Mouse (Mus musculus): ENCODE results near the gene Cdkal1. TPM values are rescaled to one million over a fixed set of nuclear protein-coding genes. Genes with fewer than 3 reads are reported as not detected.

Cdkal1 gene
- polyA plus RNA-seq, 1 experiment from 2014 or later: 15.1 TPM

DNA sequence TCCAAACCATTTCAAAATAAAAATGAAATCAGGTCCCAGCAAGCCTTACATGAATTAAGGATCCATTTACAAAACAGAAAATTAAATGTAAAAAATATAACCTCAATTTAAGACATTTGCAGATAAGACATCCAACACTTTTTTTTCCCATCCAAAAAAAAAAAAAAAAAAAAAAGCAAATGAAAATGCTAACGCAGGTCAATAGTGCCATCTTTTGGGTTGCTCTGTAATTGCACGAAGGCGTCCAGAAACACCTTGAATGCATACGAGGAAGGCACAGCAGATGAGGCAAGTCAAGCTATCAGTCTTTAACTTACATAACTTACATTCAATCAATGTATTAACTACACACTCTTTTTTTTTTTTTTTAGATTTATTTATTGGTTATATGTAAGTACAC, 20.3 kb downstream of the Cdkal1 start:
- ChIA-PET POLR2A (interaction anchor here (0.7 kb wide), 3 partner anchors 147 to 1575 kb away, joined by 3 to 6 read pairs (median 4); no protein-coding TSS in a partner anchor), CTCF (interaction anchor here (0.9 to 4.9 kb wide), 3 partner anchors 10 to 878 kb away, joined by 3 to 15 read pairs (median 5); no protein-coding TSS in a partner anchor)
- no peaks in the 10 kb centered on the region for H3K27me3 ChIP-seq
- DNase-seq (ENCODE audit: low read depth, low spot score): no peak
- ATAC-seq: no peak
- in situ Hi-C loops (cut with MboI; ENCODE audit: low pct_unique_long_range_greater_than_20kb): loop anchor here (5.0 to 25.0 kb wide), 4 partner anchors 228 to 1290 kb away; no protein-coding TSS in a partner anchor
- peak; percentile 65 for TF ChIP-seq CTCF (IDR thresholded peaks at IDR 0.05)

DNA sequence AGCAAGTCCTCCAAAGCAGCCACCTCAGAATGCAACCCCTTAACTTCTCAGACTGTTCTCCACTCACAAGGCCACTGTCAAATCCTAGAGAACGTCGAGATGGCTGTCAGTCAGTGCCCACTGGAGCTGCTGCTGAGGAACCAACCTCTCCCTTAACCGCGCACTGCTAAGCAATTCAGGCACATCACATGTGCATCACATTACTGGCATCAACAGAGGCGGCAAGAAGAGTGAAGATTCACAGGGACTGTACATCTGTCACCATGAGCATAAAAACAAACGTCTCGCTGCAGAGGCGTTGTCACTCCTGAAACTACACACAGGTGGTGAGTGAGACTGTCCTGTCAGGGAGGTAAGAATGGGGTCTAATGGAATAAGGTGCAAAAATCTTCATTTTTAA, 21.7 kb downstream of the Cdkal1 start:
- CTCF ChIA-PET: interaction anchor here (2.0 kb wide), 1 partner anchor 876 kb away, joined by 10 read pairs; no protein-coding TSS in a partner anchor
- POLR2A ChIA-PET: interaction anchor here (0.5 kb wide), 1 partner anchor 124 kb away, joined by 3 read pairs; no protein-coding TSS in a partner anchor
- no peak for TF ChIP-seq CTCF (IDR thresholded peaks at IDR 0.05)
- no peaks in the 10 kb centered on the region for H3K27me3 ChIP-seq
- DNase-seq (ENCODE audit: low read depth, low spot score) (no peak), ATAC-seq (no peak)
- in situ Hi-C loops (cut with MboI; ENCODE audit: low pct_unique_long_range_greater_than_20kb): loop anchor here (10.0 to 25.0 kb wide), 2 partner anchors 1071 to 1289 kb away; no protein-coding TSS in a partner anchor

DNA sequence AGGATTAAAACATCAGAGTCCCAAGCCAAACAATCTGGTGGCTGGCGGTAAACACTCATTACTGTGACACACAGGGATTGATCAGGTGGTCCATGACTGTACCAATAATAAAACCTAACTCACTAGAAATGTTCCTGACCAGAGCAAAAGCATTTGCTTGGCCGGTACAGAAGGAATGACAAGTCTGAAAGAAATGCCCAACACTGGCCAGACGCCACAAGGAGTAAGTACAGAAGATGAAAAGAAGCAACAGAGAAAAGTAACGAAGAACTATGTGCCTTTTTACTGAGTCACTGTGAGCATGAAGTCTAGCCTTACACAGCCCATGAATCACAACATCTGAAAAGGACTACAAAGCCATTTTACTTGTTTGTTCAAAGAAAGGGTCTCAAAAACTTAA, 24.3 kb downstream of the Cdkal1 start:
- no peak for ATAC-seq
- ChIA-PET CTCF (no interaction called here), POLR2A (no interaction called here)
- no peak for DNase-seq (ENCODE audit: low read depth, low spot score)
- H3K27me3 ChIP-seq: no peaks in the 10 kb centered on the region
- TF ChIP-seq CTCF (IDR thresholded peaks at IDR 0.05): no peak
- in situ Hi-C loops (cut with MboI; ENCODE audit: low pct_unique_long_range_greater_than_20kb): loop anchor here (10.0 to 25.0 kb wide), 2 partner anchors 1069 to 1286 kb away; no protein-coding TSS in a partner anchor

DNA sequence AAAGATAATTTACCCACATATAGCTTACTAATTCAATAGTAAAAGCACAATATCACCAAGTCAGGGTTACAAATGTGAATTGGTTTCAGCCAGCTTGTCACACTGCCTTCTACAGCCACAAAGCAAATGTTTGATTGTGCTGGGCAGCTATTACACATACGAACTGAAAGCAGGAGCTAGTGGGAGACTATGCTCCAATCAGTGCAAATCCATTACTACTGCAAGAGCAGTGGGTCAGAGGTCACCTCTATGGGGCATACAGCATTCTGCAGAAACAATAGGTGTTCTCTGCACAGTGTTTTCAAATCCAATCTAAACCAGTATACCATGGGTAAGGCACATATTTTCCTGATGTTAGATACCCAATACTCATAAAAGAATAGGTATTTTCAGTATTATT, 27.4 kb downstream of the Cdkal1 start:
- no peaks in the 10 kb centered on the region for H3K27me3 ChIP-seq
- ATAC-seq (no peak), DNase-seq (ENCODE audit: low read depth, low spot score) (no peak)
- TF ChIP-seq CTCF (IDR thresholded peaks at IDR 0.05): no peak
- CTCF ChIA-PET: interaction anchor here (1.5 kb wide), 1 partner anchor 12 kb away, joined by 4 read pairs; no protein-coding TSS in a partner anchor
- in situ Hi-C loops (cut with MboI; ENCODE audit: low pct_unique_long_range_greater_than_20kb): loop anchor here (25.0 kb wide), 1 partner anchor 1066 kb away; no protein-coding TSS in a partner anchor
- POLR2A ChIA-PET: no interaction called here

GRCm38 (mm10) chr13:29826469-29826868, 29.0 kb downstream of the Cdkal1 start:
- no peak for TF ChIP-seq CTCF (IDR thresholded peaks at IDR 0.05)
- H3K27me3 ChIP-seq: no peaks in the 10 kb centered on the region
- ChIA-PET CTCF (interaction anchor here (0.9 to 1.3 kb wide), 2 partner anchors 12 kb away, joined by 3 to 5 read pairs; no protein-coding TSS in a partner anchor), POLR2A (no interaction called here)
- ATAC-seq: no peak
- no peak for DNase-seq (ENCODE audit: low read depth, low spot score)
- in situ Hi-C loops (cut with MboI; ENCODE audit: low pct_unique_long_range_greater_than_20kb): loop anchor here (25.0 kb wide), 1 partner anchor 1064 kb away; no protein-coding TSS in a partner anchor

DNA sequence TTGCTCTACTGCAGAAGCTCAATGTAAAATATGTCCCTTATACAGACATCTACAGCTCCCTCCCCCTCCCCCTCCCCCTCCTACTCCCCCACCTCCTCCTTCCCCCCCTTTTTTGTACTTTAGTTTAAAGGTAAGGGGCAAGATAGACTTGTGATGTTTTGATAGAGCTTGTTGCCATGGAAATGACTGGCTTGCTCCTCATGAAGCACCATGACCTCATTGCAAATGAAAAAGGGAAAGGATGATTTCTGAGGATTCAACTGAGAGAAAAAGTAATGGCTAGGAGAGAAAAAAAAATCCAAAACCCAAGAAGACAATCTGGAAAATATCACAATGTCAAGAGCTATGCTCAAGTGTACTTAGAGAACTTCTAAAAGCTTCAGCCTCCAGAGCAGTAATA, 29.4 kb downstream of the Cdkal1 start:
- no peaks in the 10 kb centered on the region for H3K27me3 ChIP-seq
- CTCF ChIA-PET: interaction anchor here (1.3 kb wide), 1 partner anchor 11 kb away, joined by 5 read pairs; no protein-coding TSS in a partner anchor
- no peak for ATAC-seq
- POLR2A ChIA-PET: no interaction called here
- in situ Hi-C loops (cut with MboI; ENCODE audit: low pct_unique_long_range_greater_than_20kb): loop anchor here (25.0 kb wide), 1 partner anchor 1064 kb away; no protein-coding TSS in a partner anchor
- TF ChIP-seq CTCF (IDR thresholded peaks at IDR 0.05): no peak
- DNase-seq (ENCODE audit: low read depth, low spot score): no peak

DNA sequence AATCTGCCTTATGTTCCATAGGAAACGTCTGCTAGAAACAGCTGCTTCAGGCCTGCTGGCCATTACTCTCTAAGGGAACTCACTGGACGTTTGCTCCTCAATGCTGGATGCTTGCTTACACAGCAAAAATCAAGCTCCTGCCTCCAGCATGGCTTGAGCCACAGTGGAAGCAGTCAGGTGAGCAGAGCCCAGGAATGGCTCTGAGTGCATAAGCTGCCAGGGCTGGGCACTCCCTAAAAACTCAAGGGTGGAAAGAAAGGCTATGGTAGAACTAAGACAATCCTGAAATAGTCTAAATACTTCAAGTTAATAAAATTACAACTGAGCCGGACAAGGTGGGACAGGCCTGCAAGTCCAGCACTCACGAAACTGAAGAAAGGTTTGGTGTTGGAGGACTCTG, 30.7 kb downstream of the Cdkal1 start:
- TF ChIP-seq CTCF (IDR thresholded peaks at IDR 0.05): no peak

DNA sequence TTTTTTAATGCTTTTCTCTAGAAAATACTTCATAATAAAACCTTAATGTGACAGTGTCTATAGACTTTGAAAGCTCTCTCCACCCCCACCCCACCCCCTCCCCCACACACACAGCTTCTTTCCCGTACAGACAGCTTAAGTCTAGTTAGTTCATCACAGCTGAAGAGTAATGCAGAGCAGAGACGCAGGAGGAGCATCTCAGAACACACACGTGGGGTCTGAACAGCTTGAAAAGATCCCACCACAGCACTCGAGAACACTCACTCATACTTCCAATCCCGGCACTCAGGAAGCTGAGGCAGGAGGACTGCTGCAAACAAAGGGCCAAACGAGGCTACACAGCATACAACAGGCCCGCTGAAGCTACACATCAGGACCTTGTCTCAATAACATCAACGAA, 31.1 kb downstream of the Cdkal1 start:
- POLR2A ChIA-PET: no interaction called here
- CTCF ChIA-PET: no interaction called here
- H3K27me3 ChIP-seq: no peaks in the 10 kb centered on the region
- in situ Hi-C loops (cut with MboI; ENCODE audit: low pct_unique_long_range_greater_than_20kb): no loop called here
- no peak for ATAC-seq
- no peak for DNase-seq (ENCODE audit: low read depth, low spot score)
- no peak for TF ChIP-seq CTCF (IDR thresholded peaks at IDR 0.05)

More for the DNA sequence above, 30.7 kb downstream of the Cdkal1 start:
- in situ Hi-C loops (cut with MboI; ENCODE audit: low pct_unique_long_range_greater_than_20kb): loop anchor here (25.0 kb wide), 1 partner anchor 1062 kb away; no protein-coding TSS in a partner anchor
- H3K27me3 ChIP-seq: no peaks in the 10 kb centered on the region
- POLR2A ChIA-PET: no interaction called here
- ATAC-seq (no peak), DNase-seq (ENCODE audit: low read depth, low spot score) (no peak)
- CTCF ChIA-PET: no interaction called here

DNA sequence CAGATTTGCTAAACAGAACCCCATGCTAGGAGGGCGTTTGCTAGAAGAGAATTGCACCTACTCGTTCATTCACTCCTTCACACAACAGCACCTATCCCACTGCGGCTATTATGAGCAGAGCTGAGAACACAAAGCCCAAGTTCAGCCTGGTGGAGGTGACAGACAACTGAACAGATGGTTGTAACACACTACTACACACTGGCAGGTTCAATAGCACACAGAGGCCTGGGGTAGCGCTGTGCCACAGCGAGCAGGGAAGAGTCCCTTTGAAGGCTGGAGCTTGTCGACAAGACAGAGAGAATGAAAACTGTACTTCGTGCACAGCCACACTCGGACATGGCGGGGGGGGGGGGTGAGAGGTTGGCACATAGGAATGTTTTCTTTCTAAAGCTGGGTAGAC, 31.6 kb downstream of the Cdkal1 start:
- TF ChIP-seq CTCF (IDR thresholded peaks at IDR 0.05): no peak
- DNase-seq (ENCODE audit: low read depth, low spot score) (no peak), ATAC-seq (no peak)
- H3K27me3 ChIP-seq: no peaks in the 10 kb centered on the region
- ChIA-PET POLR2A (interaction anchor here (0.6 kb wide), 1 partner anchor 613 kb away, joined by 3 read pairs; no protein-coding TSS in a partner anchor), CTCF (no interaction called here)
- in situ Hi-C loops (cut with MboI; ENCODE audit: low pct_unique_long_range_greater_than_20kb): no loop called here

GRCm38 (mm10) chr13:29823487-29823886, 32.0 kb downstream of the Cdkal1 start:
- TF ChIP-seq CTCF (IDR thresholded peaks at IDR 0.05): no peak
- DNase-seq (ENCODE audit: low read depth, low spot score): no peak
- CTCF ChIA-PET: no interaction called here
- in situ Hi-C loops (cut with MboI; ENCODE audit: low pct_unique_long_range_greater_than_20kb): no loop called here
- H3K27me3 ChIP-seq: no peaks in the 10 kb centered on the region
- no peak for ATAC-seq
- POLR2A ChIA-PET: interaction anchor here (0.6 kb wide), 2 partner anchors 613 to 875 kb away, joined by 3 to 5 read pairs; no protein-coding TSS in a partner anchor

DNA sequence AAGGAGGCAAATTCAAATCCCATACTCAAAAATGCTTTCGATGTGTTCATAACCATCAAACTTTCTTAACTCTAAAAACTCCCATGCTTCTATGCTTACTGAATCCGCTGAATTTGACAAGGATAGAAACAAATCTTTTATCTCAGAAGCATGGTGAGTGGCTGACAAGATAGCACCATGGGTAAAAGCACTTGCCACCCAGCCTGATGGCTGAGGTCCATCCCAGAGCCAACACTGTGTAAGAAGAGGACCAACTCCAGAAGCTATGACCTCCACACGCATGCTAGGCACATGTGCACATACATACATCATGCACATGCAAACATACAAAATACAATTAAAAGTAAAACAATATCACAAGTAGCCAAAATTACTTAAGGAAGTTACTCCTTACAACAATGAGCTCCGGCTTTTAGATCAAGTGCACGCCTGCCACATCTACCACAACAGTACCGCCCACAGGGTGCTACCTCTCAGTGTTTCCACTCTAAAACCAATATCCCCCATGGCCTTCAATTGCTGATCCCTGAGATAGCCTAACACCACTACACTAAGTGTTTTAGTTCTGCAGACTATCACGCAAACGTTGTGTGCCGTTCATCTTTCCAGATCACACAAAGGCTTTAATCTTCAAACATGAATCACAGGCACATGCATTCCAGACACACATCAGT, 35.4 kb downstream of the Cdkal1 start:
- DNase-seq (ENCODE audit: low read depth, low spot score): no peak
- no peaks in the 10 kb centered on the region for H3K27me3 ChIP-seq
- no peak for ATAC-seq
- POLR2A ChIA-PET: interaction anchor here (0.7 kb wide), 1 partner anchor 195 kb away, joined by 5 read pairs; no protein-coding TSS in a partner anchor
- CTCF ChIA-PET: no interaction called here
- no peak for TF ChIP-seq CTCF (IDR thresholded peaks at IDR 0.05)
- in situ Hi-C loops (cut with MboI; ENCODE audit: low pct_unique_long_range_greater_than_20kb): no loop called here
